Mouse (Mus musculus): ENCODE results near the gene Siah1b.

- no peak for TF ChIP-seq TCF3 (IDR thresholded peaks at IDR 0.05; ENCODE audit: insufficient read length, low read depth)
- no peak for TF ChIP-seq TCF12 (IDR thresholded peaks at IDR 0.05; ENCODE audit: insufficient read depth, poor library complexity, severe bottlenecking)
- TF ChIP-seq E2F4 (IDR thresholded peaks at IDR 0.05; ENCODE audit: insufficient read depth): no peak
- no peak for TF ChIP-seq USF1 (IDR thresholded peaks at IDR 0.05; ENCODE audit: low read depth)
- TF ChIP-seq POLR2A (IDR thresholded peaks at IDR 0.05; ENCODE audit: insufficient read length, low read depth): no peak
- TF ChIP-seq MAX (IDR thresholded peaks at IDR 0.05; ENCODE audit: low read depth): no peak
- no peak for TF ChIP-seq MYOD1 (IDR thresholded peaks at IDR 0.05; ENCODE audit: control insufficient read depth in 1 of 3, insufficient read length in 2 of 3, low read depth in 2 of 3)
- TF ChIP-seq SRF (IDR thresholded peaks at IDR 0.05; ENCODE audit: control insufficient read depth, insufficient read length, low read depth): no peak
- TF ChIP-seq CEBPB (IDR thresholded peaks at IDR 0.05; ENCODE audit: insufficient read depth, poor library complexity, severe bottlenecking): no peak
- TF ChIP-seq POLR2AphosphoS2 (IDR thresholded peaks at IDR 0.05; ENCODE audit: insufficient read length, low read depth): no peak
- no peak for TF ChIP-seq REST (IDR thresholded peaks at IDR 0.05; ENCODE audit: insufficient read depth, insufficient read length)
- TF ChIP-seq MYOG (IDR thresholded peaks at IDR 0.05; ENCODE audit: control insufficient read depth in 1 of 3, insufficient read depth in 1 of 3, insufficient read length in 2 of 3, low read depth in 2 of 3): no peak
These were observed 12.3 kb upstream of the Siah1b start, which contains the start of gene Cltrn for GRCm38 (mm10) chrX:164088582-164088981.
